Mouse (Mus musculus) lung, postnatal 14 days (tissue): ENCODE measurements around the gene Spaca4.

Source experiments
- DNase-seq: peaks from one replicate; pipeline ENCODE4 v3.0.0; 2021

The Spaca4 gene

DNA sequence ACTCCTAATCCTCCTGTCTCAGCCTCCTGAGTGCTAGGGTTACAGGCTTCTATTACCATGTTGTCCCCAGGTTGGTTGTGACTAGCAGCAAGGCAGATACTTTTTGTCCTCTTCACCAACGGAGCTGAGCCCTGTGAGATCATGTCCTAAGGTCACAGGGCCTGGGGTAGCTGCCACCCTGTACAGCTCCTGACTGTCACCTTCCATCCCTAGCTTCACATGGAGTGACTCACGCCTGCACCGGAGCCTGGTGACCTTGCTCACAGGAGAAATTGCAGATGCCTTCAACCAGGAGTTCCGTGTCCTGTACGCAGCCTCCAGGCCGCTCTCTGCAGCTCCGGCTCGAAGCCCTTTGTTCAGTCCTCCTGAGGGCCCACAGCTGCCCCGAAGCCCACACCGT, 806 bp upstream of the Spaca4 start:
- DNase-seq: no peak

DNA sequence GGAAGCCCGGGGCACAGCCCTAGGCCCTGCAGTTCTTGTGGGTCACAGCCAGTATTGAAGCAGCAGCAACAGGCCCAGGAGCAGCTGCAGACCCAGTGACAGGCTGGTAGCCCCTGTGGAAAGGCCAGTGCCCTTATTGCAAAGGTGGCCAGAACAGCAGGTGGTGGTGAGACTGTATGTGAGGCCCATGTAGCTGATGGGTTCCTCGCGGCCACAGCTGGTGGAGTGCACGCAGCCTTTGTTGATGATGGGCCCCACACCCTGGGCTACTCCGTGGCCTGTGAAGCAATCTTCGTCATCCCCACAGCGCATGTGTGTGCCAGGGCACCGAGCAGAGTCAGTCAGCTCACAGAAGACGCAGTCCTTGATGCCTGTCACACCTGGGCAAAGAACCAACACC, 462 bp downstream of the Spaca4 start:
- no peak for DNase-seq

DNA sequence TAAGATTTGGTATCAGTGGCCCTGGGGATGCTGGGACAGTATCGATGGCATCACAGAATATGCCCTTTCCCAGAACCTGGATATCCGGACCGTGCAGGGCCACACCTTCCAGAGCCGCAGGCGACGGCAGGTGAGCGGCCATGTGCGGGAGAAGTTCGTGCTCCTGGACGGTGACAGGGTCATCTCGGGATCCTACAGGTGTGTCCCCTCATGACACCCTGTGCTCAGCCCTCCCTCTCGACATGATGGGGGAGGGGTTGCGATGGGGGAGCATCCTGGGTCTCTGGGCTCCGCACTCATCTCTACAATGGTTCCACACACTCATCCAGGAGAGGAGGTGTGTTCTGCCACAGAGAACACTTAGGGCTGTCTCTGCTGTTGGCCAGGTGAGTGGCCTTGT, 1.8 kb downstream of the Spaca4 start:
- no peak for DNase-seq

GRCm38 (mm10) chr7:45723301-45723700, 2.3 kb downstream of the Spaca4 start:
- no peak for DNase-seq

GRCm38 (mm10) chr7:45722348-45722713, 3.3 kb downstream of the Spaca4 start:
- DNase-seq: no peak

DNA sequence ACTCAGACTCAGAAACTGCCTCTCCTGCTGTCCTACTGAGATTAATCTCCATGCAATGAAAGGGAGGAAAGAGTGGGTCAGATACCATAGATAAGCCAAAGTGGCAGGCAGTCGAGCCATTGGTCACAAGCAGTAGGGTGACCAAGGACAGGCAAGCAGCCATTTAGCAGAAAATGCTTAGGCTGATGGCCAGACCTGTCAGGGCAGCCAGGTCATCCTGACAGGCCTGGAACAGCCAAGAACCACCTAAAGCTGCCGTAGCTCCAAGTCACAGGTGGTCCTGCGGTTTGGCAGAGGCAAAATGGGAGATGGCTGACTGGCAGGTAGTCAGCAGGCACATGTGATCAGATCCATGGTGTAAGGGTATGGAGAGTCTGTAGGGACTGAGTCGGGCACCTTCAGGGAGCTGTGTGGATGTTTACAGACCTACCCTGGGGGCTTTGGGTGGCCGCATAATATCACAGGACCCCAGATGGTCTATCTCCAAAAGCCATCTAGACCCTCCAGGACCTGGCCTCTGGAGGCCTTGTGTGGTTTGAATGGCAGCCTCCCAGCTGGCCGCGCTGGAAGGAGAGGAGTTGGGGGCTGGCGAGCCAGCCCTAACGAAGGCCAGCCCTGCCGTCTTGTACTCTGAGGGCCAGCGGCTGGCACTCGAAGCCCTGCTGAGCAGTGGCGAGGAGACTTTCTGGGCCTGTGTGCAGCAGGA, 3.8 kb downstream of the Spaca4 start:
- no peak for DNase-seq

- DNase-seq: no peak
Measured at GRCm38 (mm10) chr7:45721234-45721571, 4.4 kb downstream of the Spaca4 start.

DNA sequence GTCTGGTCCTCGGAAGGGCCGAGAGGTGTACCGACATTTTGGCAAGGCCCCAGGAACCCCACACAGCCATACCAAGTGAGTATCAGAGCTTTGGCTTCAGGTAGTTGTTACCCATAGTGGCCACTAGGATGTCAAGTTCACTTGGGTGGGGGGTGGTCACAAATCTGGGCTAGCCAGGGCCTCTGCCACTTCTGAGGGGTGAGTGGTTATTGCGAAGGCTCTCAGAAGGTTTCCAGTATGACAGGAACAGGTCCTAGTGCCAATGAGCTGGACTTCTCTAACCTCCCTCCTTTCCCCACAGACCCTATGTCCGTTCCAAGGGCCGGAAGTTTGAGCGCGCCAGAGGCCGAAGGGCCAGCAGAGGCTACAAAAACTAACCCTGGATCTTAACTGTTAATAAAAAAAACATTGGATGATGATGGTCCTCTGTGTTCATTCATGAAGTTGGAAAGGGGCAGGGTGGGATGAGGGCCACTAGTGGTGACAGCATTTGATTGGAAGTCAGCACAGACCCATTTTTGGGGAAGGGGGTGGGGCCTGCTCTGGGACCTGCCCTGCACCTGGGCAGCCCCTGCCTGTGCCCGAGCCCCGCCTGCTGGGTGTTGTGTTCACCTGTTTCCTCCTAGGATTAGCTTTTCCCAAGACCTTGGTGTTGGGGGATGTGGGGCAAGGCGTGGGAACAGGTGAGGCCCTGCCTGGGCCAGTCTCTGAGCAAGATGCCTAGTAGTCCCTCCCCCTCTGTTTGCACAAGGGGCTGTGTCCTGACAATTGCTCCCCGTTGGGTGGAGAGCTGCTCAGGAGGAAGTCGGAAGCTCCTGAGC, 5.0 kb downstream of the Spaca4 start, which contains the start of gene Fam83e:
Gene Fam83e, plus strand, starts transcription at position 800 of the 821 bp plus-strand sequence.
- DNase-seq: no peak

DNA sequence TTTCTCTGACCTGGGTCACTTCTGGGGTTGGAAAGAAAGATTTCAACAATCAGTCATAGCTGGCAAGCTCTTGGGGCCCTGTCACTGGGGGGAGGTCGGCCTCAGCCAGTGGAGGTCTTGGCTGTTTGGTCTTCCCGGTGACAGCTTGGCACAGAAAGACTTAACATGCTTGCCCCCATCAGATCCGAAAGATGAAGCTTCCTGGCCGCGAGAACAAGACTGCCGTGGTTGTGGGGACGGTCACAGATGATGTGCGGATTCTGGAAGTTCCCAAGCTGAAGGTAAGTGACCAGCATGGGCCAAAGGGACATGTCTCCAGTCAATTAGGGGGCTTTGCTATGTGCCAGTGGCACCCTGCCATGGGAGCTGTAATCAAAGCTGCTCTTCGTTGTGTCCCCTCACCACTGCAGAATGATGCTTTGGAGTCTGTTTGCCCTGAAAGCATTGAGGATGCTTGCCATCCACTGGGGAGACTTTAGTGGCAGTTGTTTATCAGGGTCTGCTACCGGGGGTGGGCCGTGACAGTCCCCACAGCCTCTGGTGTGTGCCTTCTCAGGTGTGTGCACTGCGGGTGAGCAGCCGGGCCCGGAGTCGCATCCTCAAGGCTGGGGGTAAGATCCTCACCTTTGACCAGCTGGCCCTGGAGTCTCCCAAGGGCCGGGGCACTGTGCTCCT, 5.7 kb downstream of the Spaca4 start:
- DNase-seq: no peak

- no peak for DNase-seq
Measured at GRCm38 (mm10) chr7:45719180-45719579, 6.4 kb downstream of the Spaca4 start.

DNA sequence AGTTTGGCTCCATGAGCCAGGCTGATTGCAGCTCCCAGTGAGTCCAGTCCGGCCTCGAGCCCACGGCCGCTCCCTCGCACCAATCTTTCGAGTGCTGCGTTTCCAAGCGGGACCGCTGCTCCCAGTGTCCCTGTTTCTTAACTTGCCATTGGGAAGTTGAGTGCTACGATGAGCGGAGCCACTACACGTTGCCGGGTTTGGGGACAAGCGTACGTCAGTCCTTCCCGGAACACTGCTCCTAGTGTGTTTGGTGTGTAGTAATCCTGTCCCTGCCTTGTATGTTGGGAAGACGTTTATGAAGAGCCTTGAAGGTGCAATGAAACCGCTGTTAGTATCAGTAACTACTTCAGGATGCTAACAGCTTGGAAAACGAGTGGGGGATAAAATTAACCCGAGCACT, 7.3 kb downstream of the Spaca4 start:
- DNase-seq: no peak

GRCm38 (mm10) chr7:45717918-45718297, 7.7 kb downstream of the Spaca4 start, which contains the start of gene Sphk2:
Gene Sphk2 (minus strand): TSS chr7:45718002.
- peak; percentile 99 for DNase-seq

DNA sequence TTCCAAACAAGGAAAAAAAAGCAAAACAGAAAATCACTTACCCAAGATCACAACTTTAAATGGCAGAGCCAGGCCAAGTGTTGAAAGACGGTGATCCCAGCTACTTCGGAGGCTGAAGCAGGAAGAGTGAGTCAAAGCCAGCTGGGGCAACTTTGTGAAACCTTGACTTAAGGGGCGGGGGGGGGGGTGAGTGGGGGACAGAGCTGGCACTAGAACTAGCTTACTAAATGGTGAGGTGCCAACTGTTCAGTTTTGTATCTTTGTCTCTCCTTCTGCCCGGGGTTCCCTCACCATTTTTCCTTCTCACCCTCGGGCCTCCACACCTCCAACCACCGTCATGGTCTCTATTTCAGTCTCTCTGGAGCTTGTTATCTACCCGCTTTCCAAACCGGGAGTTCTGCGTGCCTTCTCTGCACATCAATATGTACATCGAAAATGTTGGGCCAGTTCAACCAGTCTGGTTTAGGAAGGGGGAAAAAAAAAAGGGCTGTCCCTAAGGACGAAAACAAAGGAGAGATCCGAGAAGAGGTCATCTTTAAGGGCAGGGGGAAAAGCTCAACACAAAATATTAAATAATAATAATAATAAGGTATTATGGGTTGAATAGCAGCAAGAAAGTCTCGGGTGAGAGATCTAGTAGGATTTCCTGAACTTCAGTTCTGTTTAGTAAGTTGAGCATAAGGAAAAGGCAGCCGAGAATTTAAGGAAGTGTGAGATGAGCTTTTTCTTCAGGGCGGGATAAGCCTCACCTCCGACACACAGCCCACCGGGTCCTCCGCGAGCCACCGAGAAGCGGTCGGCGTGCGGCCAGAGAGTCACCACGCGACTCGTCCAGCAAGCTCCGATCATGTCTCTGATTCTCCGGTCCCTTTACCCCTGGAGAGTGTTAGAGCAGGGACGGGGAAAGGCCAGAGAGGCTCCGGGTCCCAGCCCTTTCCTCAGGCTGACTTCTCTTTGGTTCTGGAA, 8.4 kb downstream of the Spaca4 start:
- no peak for DNase-seq

- no peak for DNase-seq
Measured at GRCm38 (mm10) chr7:45716460-45716857, 9.2 kb downstream of the Spaca4 start.

DNA sequence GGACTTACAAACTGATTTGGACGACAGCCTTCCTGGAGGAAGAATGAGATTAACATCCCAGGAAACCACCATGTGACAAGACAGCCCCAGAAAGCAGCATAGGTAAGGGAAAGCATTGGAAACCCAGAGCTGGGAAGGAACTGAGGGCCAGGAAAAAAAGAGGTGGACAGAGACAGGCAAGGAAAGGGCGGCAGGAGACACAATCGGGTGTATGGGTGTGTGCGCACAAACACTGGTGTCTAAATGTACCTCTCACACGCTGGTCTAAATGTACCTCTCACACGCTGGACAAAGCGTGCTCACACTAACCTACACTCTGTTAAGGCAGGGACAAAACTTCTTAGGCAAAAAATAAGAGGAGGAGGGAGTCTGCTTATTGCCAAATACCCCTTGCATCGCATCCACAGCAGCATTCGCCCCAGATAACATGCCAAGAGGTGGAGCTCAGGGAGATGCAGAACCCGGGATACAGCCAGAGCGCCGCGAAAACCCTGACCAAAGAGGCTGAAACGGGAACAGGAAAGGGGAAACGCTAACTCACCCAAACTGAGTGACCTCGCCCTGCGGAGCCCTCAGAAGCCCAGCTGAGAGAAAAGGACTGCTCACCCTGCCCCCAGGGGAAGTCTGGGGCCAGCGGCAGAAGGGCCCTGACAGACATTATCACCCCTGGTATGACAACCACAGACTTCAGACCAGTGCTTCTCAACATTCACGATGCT, 9.7 kb downstream of the Spaca4 start:
- no peak for DNase-seq

- DNase-seq: peak; percentile 98
Measured at GRCm38 (mm10) chr7:45715090-45715708, 10.4 kb downstream of the Spaca4 start, which contains the start of gene Rpl18. Gene Rpl18 (plus strand): TSS chr7:45715457.

DNA sequence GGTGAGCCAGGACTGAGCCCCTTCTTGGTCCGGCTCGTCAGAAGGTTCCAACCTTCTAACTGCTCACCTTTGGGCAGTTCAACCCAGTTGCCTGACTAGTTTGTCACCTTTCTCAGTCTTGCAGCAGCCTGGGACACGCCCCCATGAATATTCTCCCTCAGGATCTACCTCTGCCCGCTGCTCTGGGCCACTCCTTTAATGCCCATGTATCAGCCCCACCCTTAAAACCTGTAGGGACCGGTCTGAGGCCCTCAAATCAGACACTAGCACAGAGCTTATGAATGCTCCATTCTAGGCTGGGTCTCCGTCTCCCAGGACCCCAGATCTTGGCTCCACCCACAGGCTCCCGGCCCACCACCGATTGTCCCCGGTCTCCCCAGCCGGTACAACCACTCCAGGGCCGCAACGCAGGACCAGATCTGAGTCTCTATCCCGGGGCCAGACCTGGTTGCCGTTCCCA, 11.0 kb downstream of the Spaca4 start:
- DNase-seq: no peak

DNA sequence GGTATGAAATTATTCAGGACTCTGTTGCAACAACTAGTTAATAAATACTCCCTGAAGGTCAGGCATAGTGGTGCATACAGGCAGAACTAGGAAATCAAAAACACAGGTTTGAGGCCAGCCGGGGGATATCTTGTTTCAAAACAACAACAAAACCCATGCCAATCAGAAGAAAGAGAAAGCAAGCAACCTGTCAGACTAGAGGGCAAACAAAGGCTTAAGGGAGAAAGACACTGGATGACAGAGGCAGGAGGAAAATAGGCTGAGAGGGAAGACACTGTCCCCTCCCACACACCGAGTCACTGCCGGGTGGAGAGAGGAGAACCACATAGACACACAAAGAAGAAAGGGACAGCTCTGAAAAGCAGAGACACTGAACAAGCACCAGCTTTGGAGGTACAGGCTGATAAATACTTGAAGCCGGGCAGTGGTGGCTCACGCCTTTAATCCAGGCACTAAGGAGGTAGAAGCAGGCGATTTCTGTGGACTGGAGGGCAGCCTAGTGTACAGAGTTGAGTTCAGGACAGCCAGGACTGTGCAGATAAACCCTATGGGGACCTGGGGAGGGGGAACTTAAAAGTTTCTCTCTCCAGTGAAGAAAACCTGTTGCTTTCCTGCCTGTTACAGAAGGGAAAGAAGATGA, 11.6 kb downstream of the Spaca4 start:
- DNase-seq: no peak

DNA sequence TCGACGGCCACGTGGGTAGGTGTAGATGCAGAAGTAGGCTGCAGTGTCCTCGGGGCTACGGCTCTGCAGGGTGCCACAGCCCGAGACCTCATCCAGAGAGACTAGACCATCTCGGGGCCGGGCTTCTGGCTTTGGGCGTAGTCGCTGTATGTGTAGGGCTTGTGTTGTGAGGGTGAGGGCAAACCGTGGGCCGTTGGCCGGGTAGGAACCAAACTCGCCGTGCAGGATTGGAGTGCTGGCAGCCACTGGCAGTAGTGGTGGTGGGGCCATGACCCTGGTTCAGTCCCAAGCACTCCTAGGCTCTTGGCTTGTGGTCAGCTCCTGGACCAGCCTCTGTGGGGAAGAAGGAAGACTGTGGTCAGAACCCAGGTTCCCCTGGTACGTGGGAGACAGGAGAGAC, 12.2 kb downstream of the Spaca4 start:
- no peak for DNase-seq

GRCm38 (mm10) chr7:45712022-45712757, 13.4 kb downstream of the Spaca4 start:
- peak; percentile 64 for DNase-seq
